Mouse (Mus musculus): Measurements from ENCODE around the gene Csf3r.

DNA sequence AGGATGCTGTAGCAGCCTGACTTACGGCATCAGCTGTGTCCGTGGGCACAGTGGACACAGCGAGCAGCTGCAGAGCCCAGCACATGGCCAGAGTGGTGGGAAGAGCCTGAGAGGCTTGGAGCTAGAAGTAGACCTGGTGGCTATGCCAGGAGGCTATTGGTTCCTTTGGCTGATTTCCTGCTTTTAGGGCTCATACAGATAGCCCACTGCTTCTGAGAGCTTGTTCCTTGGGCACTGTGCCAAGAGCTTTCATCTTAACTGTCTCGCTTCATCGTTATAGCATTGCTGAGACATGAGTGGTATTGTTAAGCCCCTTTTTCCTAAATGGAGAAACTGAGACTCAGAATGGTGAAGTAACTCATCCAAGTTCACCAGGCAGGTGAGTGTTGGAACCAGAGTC, 1.5 kb downstream of the Csf3r start:
- TF ChIP-seq CTCF (IDR thresholded peaks at IDR 0.05; ENCODE audit: low read depth): no peak
- no peak for TF ChIP-seq EP300 (optimal IDR thresholded peaks at IDR 0.05)
